Mouse (Mus musculus) myocyte (in vitro differentiated cells): ENCODE results near the gene Usp2.

Experiments used
- E2F4 ChIP-seq: IDR thresholded peaks from one replicate; pipeline ENCODE4 v1.6.1; 2011; ENCODE audit warnings: mild to moderate bottlenecking, control low read depth, moderate library complexity; ENCODE audit not compliant: insufficient read depth
- POLR2A ChIP-seq: IDR thresholded peaks from one replicate; pipeline ENCODE4 v1.6.1; 2011; ENCODE audit warnings: low read depth, mild to moderate bottlenecking, control low read depth, moderate library complexity; ENCODE audit not compliant: insufficient read length
- TCF12 ChIP-seq: IDR thresholded peaks from one replicate; pipeline ENCODE4 v1.6.1; 2011; ENCODE audit warnings: mild to moderate bottlenecking, control low read depth; ENCODE audit not compliant: poor library complexity, insufficient read depth, severe bottlenecking

GRCm38 (mm10) chr9:44037106-44037505 is 29.7 kb upstream of the Usp2 start:
- TF ChIP-seq POLR2A: no peak
- no peak for TF ChIP-seq TCF12
- TF ChIP-seq E2F4: no peak
